Mouse (Mus musculus) cerebellum, adult (tissue): ENCODE measurements at regions not wholly inside any gene's neighbourhood (a gene's known extent, or its start where the extent isn't known, plus 50 kb on each side); places are given as distances from the start of the nearest gene placed in this dataset.
"Not testable (repeated sequence)": the region's sequence is repeated elsewhere in the genome, so short reads cannot be mapped to it uniquely, and the experiment has no call there.

Experiments
- ATAC-seq: cut with Nextera tagmentation; 2 replicates; pipeline ENCODE4 v1.9.2; 2017; ENCODE audit warnings: mild to moderate bottlenecking, moderate library complexity, mixed read lengths; ENCODE audit not compliant: insufficient number of reproducible peaks, low FRiP score, low TSS enrichment

- no peak for ATAC-seq
Measured at GRCm38 (mm10) chr6:107004406-107005120, 204.7 kb upstream of the Crbn start.

DNA sequence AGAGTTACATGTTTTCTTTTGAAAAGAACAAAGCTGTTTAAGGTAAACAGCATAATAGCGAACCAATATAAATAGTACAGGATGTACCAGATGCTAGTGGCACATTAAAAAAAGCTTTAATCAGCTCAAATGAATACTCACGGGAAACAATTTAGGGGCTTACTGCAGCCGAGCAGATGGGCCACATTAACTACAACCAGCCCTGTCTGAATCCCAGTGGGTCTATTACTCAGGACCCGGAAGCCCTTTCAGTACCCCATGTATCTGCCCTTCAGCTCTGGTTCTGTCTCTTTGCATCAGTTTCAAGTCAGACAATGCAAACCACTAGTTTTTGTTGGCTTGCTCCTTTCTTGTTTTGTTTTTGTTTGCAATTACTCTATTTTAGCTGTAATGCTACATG, 210.9 kb upstream of the Crbn start:
- ATAC-seq: no peak

- ATAC-seq: no peak
Measured at GRCm38 (mm10) chr6:107012938-107013511, 213.1 kb upstream of the Crbn start.

DNA sequence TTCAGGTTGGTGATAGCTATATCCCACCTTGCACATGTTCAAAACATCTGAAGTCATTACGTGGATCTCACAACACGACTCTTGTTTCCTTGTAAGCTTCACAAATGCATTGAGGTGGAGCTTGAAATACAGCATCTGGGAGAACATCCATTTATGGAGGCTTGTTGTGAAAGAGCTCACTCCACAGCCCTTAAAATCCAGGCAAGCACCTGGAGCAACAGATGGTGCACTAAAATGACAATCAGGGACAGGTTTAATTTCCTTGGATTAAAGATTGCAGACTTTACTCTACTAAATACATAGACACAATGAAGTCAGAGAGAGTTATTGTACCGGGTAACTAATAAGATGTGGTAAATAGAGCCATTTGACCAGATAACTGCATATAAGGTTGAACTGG, 219.2 kb upstream of the Crbn start:
- peak; percentile 65 for ATAC-seq

DNA sequence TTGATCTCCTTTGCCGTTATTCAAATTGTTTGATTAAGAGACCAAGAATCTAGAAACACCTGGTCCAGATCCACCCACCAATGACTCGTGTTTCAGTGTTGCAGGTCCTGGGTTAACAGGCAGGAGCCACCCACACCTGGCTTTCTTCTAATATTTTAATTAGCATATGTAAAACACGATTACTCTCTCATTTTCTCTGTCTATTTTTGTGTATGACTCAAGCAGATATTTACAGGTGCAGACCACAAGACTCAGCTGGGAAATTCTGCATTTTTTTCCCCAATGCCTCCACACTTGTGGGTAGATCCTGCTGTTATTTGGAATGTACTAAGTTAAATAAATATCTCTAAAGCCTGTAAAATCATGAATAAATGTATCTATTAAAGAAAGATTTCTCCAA, 245.3 kb upstream of the Crbn start:
- no peak for ATAC-seq

GRCm38 (mm10) chr6:107051604-107052003, 251.7 kb upstream of the Crbn start:
- ATAC-seq: peak; percentile 65

- ATAC-seq: 0 out of 2 replicates have a peak, but pooled peaks have one; percentile 6
Measured at GRCm38 (mm10) chr6:107052180-107052579, 252.3 kb upstream of the Crbn start.

GRCm38 (mm10) chr6:107059001-107059765, 259.3 kb upstream of the Crbn start:
- ATAC-seq: no peak

- ATAC-seq: peak; percentile 91
Measured at GRCm38 (mm10) chr6:107062886-107063565, 263.1 kb upstream of the Crbn start.

GRCm38 (mm10) chr6:107070441-107070840, 270.6 kb upstream of the Crbn start:
- peak; percentile 75 for ATAC-seq

GRCm38 (mm10) chr6:107092600-107092999, 292.7 kb upstream of the Crbn start:
- ATAC-seq: no peak

DNA sequence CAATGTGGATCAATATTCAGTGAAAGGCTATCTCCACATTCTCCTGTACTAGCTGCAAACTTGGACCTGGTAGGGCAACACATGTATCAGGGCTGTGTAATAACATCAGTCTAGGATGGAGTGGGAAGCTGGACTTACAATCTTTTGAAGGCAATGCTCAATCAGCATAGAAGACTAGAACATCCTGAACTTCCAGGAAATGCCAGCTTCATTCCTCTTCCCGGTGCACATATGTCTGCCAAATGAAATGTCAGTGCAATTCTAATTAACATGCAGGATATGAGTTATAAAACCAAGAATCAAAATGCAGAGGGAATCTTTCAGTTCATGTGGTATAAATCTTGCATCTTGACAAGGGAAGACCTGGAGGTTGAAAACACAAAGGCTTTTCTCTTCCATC, 328.8 kb upstream of the Crbn start:
- ATAC-seq: no peak

- no peak for ATAC-seq
Measured at GRCm38 (mm10) chr6:107167736-107168491, 361.7 kb upstream of the Lrrn1 start.

GRCm38 (mm10) chr6:107218309-107218708, 311.3 kb upstream of the Lrrn1 start:
- no peak for ATAC-seq

GRCm38 (mm10) chr6:107218721-107219120, 310.8 kb upstream of the Lrrn1 start:
- no peak for ATAC-seq

GRCm38 (mm10) chr6:107222602-107223001, 307.0 kb upstream of the Lrrn1 start:
- ATAC-seq: no peak

- not testable (repeated sequence) for ATAC-seq
Measured at GRCm38 (mm10) chr6:107229843-107230242, 299.7 kb upstream of the Lrrn1 start.

DNA sequence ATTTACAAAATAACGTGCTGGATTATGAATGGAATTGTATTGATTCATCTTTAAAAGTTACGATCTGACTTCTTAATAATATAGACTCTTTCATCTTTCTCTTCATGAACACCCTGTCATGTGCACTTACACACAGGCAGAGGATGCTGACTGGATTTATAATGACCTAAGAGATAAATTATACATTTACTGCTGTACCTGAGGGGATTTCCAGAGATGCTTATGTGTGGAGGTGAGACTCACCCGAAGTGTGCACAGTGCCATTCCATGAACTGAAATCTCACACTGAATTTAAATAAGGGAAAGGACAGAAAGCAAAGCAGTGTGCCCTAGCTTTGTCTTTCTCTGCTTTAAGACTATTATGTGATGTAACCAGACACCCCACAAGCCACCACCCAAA, 291.9 kb upstream of the Lrrn1 start:
- no peak for ATAC-seq

DNA sequence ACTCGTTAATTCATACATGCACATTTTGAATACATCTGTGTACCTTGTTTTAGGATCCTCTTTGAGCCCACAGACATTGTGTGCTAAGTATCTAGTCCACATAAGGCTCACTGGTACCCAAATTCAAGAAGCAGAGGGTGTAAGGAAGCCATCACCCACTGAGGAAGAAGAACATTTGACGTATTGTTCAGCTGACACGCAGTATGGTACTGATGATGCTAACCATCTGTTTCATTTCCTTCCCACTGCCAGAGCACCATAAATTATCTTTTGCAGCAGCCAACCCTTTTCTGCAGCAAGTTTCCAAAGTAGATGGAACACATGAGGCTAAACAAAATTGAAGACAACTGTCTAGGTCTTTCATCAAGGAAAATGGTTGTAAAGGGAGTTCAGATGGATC, 285.6 kb upstream of the Lrrn1 start:
- ATAC-seq: 0 out of 2 replicates have a peak, but pooled peaks have one; percentile 45

DNA sequence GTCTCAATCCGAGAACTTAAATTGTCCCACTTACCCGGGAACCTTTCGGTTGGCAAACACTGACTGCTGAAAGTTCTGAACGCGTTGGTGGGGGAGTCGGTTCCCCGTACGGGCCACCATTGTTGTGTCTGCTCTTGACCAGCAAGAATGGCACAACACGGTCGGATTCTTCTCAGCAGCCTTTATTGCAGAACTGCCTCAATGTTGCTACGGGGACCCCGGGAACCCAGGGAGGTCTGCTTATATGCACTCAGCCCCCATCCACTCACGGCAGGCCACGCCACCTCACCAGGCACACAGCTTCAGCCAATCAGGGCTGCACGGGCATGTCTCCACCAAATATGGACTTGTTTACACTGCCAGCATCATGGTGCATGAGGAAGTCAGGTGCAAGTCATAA, 249.2 kb upstream of the Lrrn1 start:
- no peak for ATAC-seq
